Mouse (Mus musculus) stomach, postnatal 0 days (tissue): Measurements from ENCODE around the gene Kcnab3. TPM values are rescaled to one million over a fixed set of nuclear protein-coding genes. Genes with fewer than 3 reads are reported as not detected.

Experiments used
- ATAC-seq: fragments of 200-750 bp; cut with Nextera tagmentation; 2 replicates; pipeline ENCODE4 v1.8.0; 2017; ENCODE audit not compliant: low FRiP score, low TSS enrichment
- DNase-seq: peaks from one replicate; pipeline ENCODE4 v3.0.0-alpha.2; 2016; ENCODE audit warnings: low spot score
- H3K27ac ChIP-seq: fragments of 300-500 bp; sonication (generic); replicated peaks from 2 replicates; pipeline ENCODE4 v1.5.1; 2014; ENCODE audit warnings: mild to moderate bottlenecking, control low read depth
- H3K27me3 ChIP-seq: fragments of 300-500 bp; sonication (generic); 2 replicates; pipeline ENCODE4 v1.6.1; 2014; ENCODE audit warnings: low read length; ENCODE audit not compliant: control insufficient read depth, insufficient read depth
- H3K36me3 ChIP-seq: fragments of 300-500 bp; sonication (generic); 2 replicates; pipeline ENCODE4 v1.6.1; 2014; ENCODE audit warnings: low read length, mixed read lengths; ENCODE audit not compliant: control insufficient read depth, insufficient read depth
- H3K4me1 ChIP-seq: fragments of 300-500 bp; sonication (generic); replicated peaks from 2 replicates; pipeline ENCODE4 v1.6.1; 2014; ENCODE audit warnings: antibody characterized with exemption; ENCODE audit not compliant: control insufficient read depth, insufficient read depth
- H3K4me2 ChIP-seq: fragments of 300-500 bp; sonication (generic); replicated peaks from 2 replicates; pipeline ENCODE4 v1.6.1; 2014; ENCODE audit warnings: low read depth, mild to moderate bottlenecking, control low read depth, moderate library complexity
- H3K4me3 ChIP-seq: fragments of 300-500 bp; sonication (generic); 2 replicates; pipeline ENCODE4 v1.5.1; 2014; ENCODE audit warnings: low read depth, low read length, control low read depth
- H3K9ac ChIP-seq: fragments of 300-500 bp; sonication (generic); 2 replicates; pipeline ENCODE4 v1.6.1; 2014; ENCODE audit warnings: mild to moderate bottlenecking, low read length, control low read depth, mixed read lengths
- H3K9me3 ChIP-seq: fragments of 300-500 bp; sonication (generic); 2 replicates; pipeline ENCODE4 v1.6.1; 2016; ENCODE audit warnings: low read length; ENCODE audit not compliant: control insufficient read depth
- CTCF ChIP-seq: IDR thresholded peaks from 2 replicates; pipeline ENCODE4 v1.5.1; 2016; ENCODE audit warnings: antibody characterized with exemption, low read depth, mild to moderate bottlenecking, moderate library complexity
- EP300 ChIP-seq: optimal IDR thresholded peaks from 2 replicates; pipeline ENCODE3; 2016; ENCODE audit warnings: antibody characterized with exemption
- WGBS: fragments of 180-500 bp; shearing (Covaris S2); extraction: QIAGEN DNeasy Blood & Tissue Kit; methylation state at CpG from one replicate; pipeline ENCODE4 v1.1.7; 2014; 5-methylcytosine and 5-hydroxymethylcytosine counted together
- polyA plus RNA-seq: library from polyadenylated mRNA; unstranded; fragments of >200 nt; fragmentation: Nextera tagmentation; extraction: Ambion mirVana; gene quantifications from 2 replicates; pipeline ENCODE4 v1.2.1, GENCODE M21; 2015

The Kcnab3 gene
- 0.87 and 1.1 TPM in 2 replicates for polyA plus RNA-seq

- Histone ChIP-seq H3K36me3 (no peaks in the 10 kb centered on the region), H3K4me1 (peaks cover 10% of the 10 kb centered on the region; the same call in 1 of the 2 replicates), H3K9ac (peak within 1 kb of the TSS; percentile 67), H3K27me3 (no peaks in the 10 kb centered on the region), H3K4me3 (peak within 1 kb of the TSS; percentile 57), H3K4me2 (peak within 1 kb of the TSS; percentile 99), H3K27ac (peak within 1 kb of the TSS; percentile 78), H3K9me3 (no peaks in the 10 kb centered on the region)
- ATAC-seq (peak; percentile 66), DNase-seq (peak; percentile 90)
- WGBS, result 10% methylated on average over 26 of the region's 26 CpGs
- TF ChIP-seq EP300 (no peak), CTCF (0 out of 2 replicates have a peak, but pooled peaks have one; percentile 1)
Observed at GRCm38 (mm10) chr11:69325628-69326407, at the start of gene Kcnab3. Gene Kcnab3 (plus strand): TSS chr11:69326258.

GRCm38 (mm10) chr11:69277267-69277666 lies 48.8 kb upstream of the Kcnab3 start:
- no peak for TF ChIP-seq EP300
- TF ChIP-seq CTCF, result no peak

GRCm38 (mm10) chr11:69291111-69291510 lies 34.9 kb upstream of the Kcnab3 start:
- TF ChIP-seq EP300, result no peak
- TF ChIP-seq CTCF, result no peak
- Histone ChIP-seq H3K36me3 (no peaks in the 10 kb centered on the region), H3K27ac (no peak overlapping the region), H3K4me1 (no peaks in the 10 kb centered on the region), H3K9ac (no peak overlapping the region), H3K4me2 (no peak overlapping the region), H3K27me3 (no peaks in the 10 kb centered on the region), H3K9me3 (no peaks in the 10 kb centered on the region), H3K4me3 (no peak overlapping the region)
- ATAC-seq (no peak), DNase-seq (no peak)
- WGBS, result 91% methylated on average over 5 of the region's 5 CpGs

More at GRCm38 (mm10) chr11:69277267-69277666, 48.8 kb upstream of the Kcnab3 start:
- Histone ChIP-seq H3K4me2 (no peak overlapping the region), H3K36me3 (no peaks in the 10 kb centered on the region), H3K9me3 (no peaks in the 10 kb centered on the region), H3K27me3 (no peaks in the 10 kb centered on the region), H3K27ac (no peak overlapping the region), H3K9ac (no peak overlapping the region), H3K4me1 (no peaks in the 10 kb centered on the region), H3K4me3 (no peak overlapping the region)
- ATAC-seq, result no peak
- 69% methylated on average over 5 of the region's 5 CpGs for WGBS
- DNase-seq, result no peak

GRCm38 (mm10) chr11:69295286-69295685 lies 30.8 kb upstream of the Kcnab3 start:
- H3K9me3 ChIP-seq, result no peaks in the 10 kb centered on the region
- no peaks in the 10 kb centered on the region for H3K4me1 ChIP-seq
- H3K9ac ChIP-seq, result no peak overlapping the region
- no peak for DNase-seq
- ATAC-seq, result no peak
- no peak overlapping the region for H3K4me2 ChIP-seq
- H3K27ac ChIP-seq, result no peak overlapping the region
- no peaks in the 10 kb centered on the region for H3K27me3 ChIP-seq
- 90% methylated on average over 3 of the region's 3 CpGs for WGBS
- no peak overlapping the region for H3K4me3 ChIP-seq
- TF ChIP-seq CTCF, result no peak
- H3K36me3 ChIP-seq, result no peaks in the 10 kb centered on the region

GRCm38 (mm10) chr11:69297799-69298198 lies 28.3 kb upstream of the Kcnab3 start:
- WGBS, result 90% methylated on average over 2 of the region's 2 CpGs
- Histone ChIP-seq H3K27me3 (no peaks in the 10 kb centered on the region), H3K36me3 (peaks cover 2% of the 10 kb centered on the region; the same call in 1 of the 2 replicates), H3K9ac (no peak overlapping the region), H3K4me3 (no peak overlapping the region), H3K4me2 (no peak overlapping the region), H3K27ac (no peak overlapping the region), H3K9me3 (no peaks in the 10 kb centered on the region), H3K4me1 (no peaks in the 10 kb centered on the region)
- TF ChIP-seq EP300, result no peak
- TF ChIP-seq CTCF, result no peak
- no peak for DNase-seq
- no peak for ATAC-seq

- ATAC-seq, result no peak
- Histone ChIP-seq H3K27ac (no peak overlapping the region), H3K27me3 (no peaks in the 10 kb centered on the region), H3K9me3 (no peaks in the 10 kb centered on the region), H3K36me3 (peaks cover 3% of the 10 kb centered on the region; the same call in 1 of the 2 replicates), H3K4me1 (no peaks in the 10 kb centered on the region), H3K4me2 (no peak overlapping the region), H3K4me3 (no peak overlapping the region), H3K9ac (no peak overlapping the region)
- TF ChIP-seq CTCF (no peak), EP300 (no peak)
- 73% methylated on average over 7 of the region's 7 CpGs for WGBS
- no peak for DNase-seq
Observed at GRCm38 (mm10) chr11:69298231-69298630, 27.8 kb upstream of the Kcnab3 start.
